Mouse (Mus musculus) megakaryocyte, adult 5-6 weeks (primary cell): ENCODE data around the gene Slc25a38. TPM values are rescaled to one million over a fixed set of nuclear protein-coding genes. Genes with fewer than 3 reads are reported as not detected.
"Not testable (repeated sequence)": the region's sequence is repeated elsewhere in the genome, so short reads cannot be mapped to it uniquely, and the experiment has no call there.

Experiments used
- ATAC-seq: 2 replicates; pipeline ENCODE4 v1.8.0; 2016; ENCODE audit warnings: mild to moderate bottlenecking, inconsistent platforms; ENCODE audit not compliant: poor library complexity, severe bottlenecking
- total RNA-seq, 2 experiments: library from RNA; stranded (forward) in 1 of 2; stranded (reverse) in 1 of 2; fragments of 153-499, 151-499 nt in 1 of 2; fragments of 221-1000, 200-1000 nt in 1 of 2; gene quantifications; 2 replicates each; pipeline versions ENCODE4 v1.2.3 to v1.2.4; 2015 to 2017

Gene Slc25a38
- total RNA-seq, 2 experiments from 2014 or later: 19.1 to 26.6 TPM

DNA sequence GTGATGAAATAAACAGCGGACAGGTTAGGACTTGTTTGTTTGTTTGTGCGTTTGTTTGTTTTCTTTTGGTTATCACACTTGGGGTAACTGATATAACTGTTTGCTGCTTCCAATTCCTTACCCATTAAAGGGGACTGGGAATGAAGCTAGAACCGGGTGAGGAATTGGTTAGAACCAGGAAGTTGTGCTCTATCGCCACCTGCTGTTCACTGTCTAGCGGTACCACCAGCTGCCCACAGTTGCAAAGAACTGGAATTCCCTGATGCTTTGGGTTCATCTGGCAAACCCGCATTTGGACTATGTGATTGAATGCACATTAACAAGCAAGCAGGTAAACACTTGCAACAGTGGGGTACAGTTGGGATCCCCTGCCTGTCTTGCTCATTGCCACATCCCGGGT, 11.5 kb upstream of the Slc25a38 start:
- ATAC-seq: peak; percentile 88

- no peak for ATAC-seq
Measured at GRCm38 (mm10) chr9:120099304-120099703, 10.9 kb upstream of the Slc25a38 start.

DNA sequence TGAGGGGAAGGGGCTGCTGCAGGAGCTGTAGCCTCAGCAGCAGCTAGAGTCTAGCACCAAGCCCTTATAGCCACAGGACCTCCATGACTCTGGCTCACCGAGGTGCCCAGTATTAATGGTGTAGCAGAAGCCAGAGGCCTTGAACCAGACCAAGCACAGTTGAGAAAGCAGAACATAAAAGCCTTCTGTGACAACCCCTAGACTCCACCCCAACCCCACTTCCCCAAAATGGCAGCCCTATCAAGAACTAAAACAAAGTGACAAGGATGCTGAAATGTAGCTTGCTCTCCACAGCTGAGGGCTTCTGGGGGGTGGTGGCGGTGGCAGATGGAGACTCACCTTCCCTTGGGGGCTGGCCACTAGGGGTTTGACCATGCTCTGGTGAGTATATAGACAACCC, 9.0 kb upstream of the Slc25a38 start:
- ATAC-seq: peak; percentile 90

DNA sequence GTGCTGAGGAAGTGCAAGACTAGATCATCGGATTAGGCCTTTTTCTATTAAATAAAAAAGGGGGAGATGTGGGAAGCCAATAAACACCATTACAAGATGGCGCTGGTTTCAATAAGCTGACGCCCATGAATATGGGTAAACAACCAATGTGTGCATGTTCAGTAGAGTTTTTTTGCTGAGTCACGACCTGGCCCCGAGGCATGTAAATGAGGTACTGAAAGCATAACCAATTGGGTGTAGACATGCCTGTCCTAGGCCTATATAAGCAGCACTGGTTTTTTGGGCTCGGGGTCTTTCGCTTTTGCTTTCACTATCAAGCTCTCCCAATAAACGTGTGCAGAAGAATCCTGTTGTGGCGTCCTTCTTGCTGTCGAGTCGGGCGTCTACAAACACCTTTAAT, 1.2 kb upstream of the Slc25a38 start:
- not testable (repeated sequence) for ATAC-seq

- ATAC-seq: no peak
Measured at GRCm38 (mm10) chr9:120111156-120111945, 1.2 kb downstream of the Slc25a38 start.

- no peak for ATAC-seq
Measured at GRCm38 (mm10) chr9:120112472-120112871, 2.3 kb downstream of the Slc25a38 start.

- ATAC-seq: no peak
Measured at GRCm38 (mm10) chr9:120113456-120113855, 3.3 kb downstream of the Slc25a38 start.

- no peak for ATAC-seq
Measured at GRCm38 (mm10) chr9:120114051-120114788, 4.0 kb downstream of the Slc25a38 start.

DNA sequence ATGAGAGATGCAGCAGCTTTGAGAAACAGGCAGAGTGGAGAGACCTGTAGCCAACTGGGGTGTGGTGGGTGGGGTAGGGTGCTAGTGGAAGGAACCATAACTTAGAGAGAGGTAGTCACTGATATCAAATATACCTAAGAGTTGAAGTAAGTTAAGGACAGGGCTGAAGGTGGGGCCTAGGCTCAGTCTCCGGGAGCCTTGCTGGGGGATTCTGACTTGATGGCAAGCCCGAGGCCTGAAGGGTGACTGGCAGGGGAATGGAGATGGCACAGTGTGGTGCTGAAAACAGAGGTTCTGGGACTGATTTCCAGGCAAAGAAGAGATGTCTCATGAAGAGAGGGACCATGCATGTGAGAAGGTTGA, 4.6 kb downstream of the Slc25a38 start:
- no peak for ATAC-seq

- ATAC-seq: no peak
Measured at GRCm38 (mm10) chr9:120115580-120115979, 5.4 kb downstream of the Slc25a38 start.

DNA sequence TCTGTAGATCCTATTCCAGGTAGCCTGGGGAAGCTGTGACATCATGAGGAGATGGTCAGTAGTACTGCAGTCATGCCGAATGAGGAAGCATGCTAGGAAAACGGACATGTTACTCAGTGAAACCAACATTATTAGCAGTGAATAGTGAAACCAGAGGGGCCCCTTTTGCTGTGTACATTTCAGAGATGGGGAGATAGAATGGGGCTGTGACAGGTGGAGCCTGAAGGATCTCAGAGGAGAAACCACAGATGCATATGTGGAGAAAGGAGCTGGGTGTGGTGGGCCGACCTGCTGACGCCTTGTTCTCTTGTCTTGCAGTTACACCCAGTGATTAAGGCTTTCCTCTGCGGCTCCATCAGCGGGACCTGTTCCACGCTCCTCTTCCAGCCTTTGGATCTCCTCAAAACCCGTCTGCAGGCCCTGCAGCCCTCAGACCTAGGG, 6.0 kb downstream of the Slc25a38 start:
- peak; percentile 77 for ATAC-seq

GRCm38 (mm10) chr9:120118212-120118611, 8.0 kb downstream of the Slc25a38 start:
- ATAC-seq: peak; percentile 64

DNA sequence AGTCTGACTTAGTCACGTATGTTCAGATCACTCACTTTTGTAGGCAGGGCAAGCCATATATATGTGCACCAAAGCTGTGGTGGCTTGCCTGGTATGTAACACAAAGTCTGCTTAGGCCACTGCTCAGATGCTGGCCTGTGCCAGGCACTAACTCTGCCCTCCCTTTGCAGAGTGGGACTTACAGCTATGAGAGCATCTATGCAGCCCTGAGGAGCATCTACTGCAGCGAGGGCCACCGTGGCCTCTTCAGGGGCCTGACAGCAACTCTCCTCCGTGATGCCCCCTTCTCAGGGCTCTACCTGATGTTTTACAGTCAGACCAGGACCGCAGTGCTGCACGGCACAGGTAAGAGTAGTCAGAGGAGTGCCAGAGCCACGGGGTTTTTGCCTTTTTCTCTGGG, 10.3 kb downstream of the Slc25a38 start:
- ATAC-seq: no peak

GRCm38 (mm10) chr9:120126868-120127267, 16.7 kb downstream of the Slc25a38 start:
- no peak for ATAC-seq

DNA sequence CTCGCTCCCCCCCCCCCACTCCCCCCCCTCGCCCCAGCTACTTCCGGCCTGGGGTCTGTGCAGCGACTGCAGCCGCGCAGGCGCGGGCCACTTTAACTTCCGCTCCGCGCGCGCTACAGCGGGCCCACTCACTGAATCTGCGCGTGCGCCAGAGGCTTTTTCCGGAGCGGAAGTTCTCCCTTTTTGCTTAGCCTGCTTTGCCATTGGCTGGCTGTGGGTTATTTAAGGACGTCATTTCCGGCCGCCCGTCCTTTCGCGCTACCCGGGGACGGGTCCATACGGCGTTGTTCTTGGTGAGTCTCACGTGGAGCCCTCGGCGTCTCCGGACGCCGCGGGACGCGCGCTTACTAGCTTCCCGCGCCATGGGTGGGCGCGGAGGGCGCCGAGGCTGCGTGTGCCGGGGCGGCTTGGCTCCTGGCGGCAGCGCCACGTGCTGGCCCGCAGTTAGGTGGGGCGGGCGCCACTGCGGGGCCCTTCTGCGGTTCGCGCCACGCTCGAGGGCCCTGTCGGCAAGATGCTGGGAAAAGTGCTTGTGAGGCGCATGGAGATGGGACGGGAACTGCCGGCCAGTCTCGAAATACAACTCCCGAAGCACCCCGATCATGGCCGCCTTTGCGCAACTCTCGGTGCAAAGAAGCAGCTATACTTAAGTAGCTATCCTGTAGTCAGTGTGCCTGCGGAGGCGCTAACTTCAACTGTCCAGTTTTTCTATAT, 17.5 kb downstream of the Slc25a38 start, which contains the start of gene Rpsa:
Gene Rpsa, plus strand, starts transcription at position 152 of the 714 bp plus-strand sequence.
- ATAC-seq: peak; percentile 97

- ATAC-seq: no peak
Measured at GRCm38 (mm10) chr9:120129276-120129675, 19.1 kb downstream of the Slc25a38 start.

GRCm38 (mm10) chr9:120131784-120132288, 21.7 kb downstream of the Slc25a38 start:
- no peak for ATAC-seq

- ATAC-seq: peak; percentile 42; the same call in 1 of the 2 replicates
Measured at GRCm38 (mm10) chr9:120132980-120133754, 23.0 kb downstream of the Slc25a38 start.

DNA sequence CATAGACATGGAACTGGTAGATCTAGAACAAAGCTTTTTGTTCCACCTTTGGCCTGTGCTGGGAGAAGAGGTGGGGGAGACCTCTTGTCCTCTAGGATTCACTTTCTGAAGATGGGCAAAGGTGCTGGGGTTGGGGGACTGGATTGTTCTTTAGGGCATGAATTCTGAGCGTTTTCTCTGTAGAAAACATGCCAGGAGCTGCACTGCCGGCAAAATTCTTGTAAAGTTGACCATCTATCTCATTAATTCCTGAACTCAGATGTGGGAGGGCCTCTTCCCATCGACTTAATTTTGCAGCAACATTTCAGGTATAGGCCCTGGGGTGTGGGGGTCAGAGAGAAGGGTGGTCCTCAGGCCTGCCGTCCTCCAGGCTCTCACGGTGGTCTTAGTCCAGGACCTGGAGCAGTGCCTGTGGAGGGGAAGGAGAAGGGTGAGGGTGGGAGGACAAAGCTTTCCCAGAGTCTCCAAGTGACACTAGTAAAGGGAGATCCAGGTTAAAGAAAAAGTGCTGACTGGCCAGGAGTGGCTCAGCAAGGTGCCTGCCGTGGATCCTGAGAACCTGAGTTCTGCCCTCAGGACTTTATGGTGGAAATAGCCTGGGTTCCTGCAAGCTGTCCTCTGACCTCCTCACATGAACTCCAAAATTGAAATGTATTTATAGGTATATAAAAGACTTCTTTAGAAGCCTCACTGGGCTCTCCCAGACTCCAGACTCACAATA, 23.7 kb downstream of the Slc25a38 start:
- no peak for ATAC-seq
